Mouse (Mus musculus): ENCODE results near the gene Cmip.

DNA sequence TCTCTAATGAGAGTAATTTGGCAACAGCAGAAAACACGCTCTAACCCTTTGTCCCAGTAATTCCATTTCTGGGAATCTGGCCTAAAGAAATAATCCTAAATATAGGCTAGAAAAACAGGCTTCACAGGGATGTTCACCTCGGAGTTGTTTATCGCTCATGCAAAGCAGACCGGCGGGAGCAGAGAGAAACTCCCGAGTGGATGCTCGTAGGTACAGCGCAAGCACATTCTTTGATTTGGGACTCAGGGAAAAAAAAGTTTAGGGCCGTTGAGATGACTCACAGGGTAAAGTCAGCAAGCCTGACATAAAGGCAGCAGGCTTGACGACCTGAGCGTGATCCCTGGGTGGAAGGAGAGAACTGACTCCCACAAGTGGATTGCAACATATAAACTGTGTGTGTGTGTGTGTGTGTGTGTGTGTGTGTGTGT lies 116.2 kb downstream of the Cmip start:
- TF ChIP-seq CTCF (IDR thresholded peaks at IDR 0.05; ENCODE audit: borderline replicate concordance, control insufficient read depth, extremely low read depth, insufficient read depth, low read length, poor library complexity) (no peak), POLR2A (IDR thresholded peaks at IDR 0.05; ENCODE audit: control insufficient read depth, extremely low read depth, insufficient read depth, low read length, poor library complexity) (no peak)
